Mouse (Mus musculus): ENCODE measurements at regions not wholly inside any gene's neighbourhood (a gene's known extent, or its start where the extent isn't known, plus 50 kb on each side); places are given as distances from the start of the nearest gene placed in this dataset.

DNA sequence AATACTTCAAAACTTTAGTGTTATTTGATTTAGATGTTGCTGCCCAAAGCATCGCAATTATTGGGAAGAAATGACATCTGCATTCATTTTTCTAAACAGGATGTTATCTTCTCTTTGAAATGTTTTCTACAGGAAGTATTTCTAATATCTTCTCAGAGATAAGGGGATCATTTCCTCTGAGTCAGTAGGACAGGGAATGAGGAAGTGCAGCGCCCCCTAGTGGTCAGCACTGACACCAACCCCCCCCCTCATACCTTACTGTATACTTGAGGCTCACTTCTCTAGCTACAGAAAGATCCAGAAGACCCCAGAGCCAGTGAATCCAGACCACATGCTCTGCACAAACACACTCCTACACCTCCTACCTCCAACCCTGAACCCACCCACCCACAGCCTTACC is 308.1 kb upstream of the Tmem132c start:
- DNase-seq (ENCODE audit: low spot score), result no peak

- no peak for DNase-seq (ENCODE audit: low spot score)
Measured at GRCm38 (mm10) chr5:126944861-126945260, 296.7 kb upstream of the Tmem132c start.

DNA sequence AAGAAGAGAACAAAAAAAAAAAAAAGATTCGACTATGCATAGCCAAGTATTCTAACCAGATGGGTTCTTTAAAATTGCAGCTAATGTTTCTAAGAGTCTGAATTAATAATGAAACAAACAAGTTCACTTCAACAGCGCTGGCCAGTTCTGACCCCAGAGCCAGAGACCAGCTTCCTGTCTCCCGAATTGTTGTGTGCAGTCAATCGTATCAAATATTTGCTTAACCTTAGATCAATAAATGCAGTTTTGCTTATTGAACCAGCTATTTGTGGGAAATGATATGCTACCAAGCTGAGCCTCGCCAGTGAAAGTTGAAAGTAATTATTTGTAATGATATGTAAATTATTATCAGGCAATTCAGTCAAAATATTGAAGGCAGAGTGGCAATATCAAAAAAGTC is 287.4 kb upstream of the Tmem132c start:
- no peak for DNase-seq (ENCODE audit: low spot score)

GRCm38 (mm10) chr5:126954634-126955033 is 287.0 kb upstream of the Tmem132c start:
- DNase-seq (ENCODE audit: low spot score), result no peak

DNA sequence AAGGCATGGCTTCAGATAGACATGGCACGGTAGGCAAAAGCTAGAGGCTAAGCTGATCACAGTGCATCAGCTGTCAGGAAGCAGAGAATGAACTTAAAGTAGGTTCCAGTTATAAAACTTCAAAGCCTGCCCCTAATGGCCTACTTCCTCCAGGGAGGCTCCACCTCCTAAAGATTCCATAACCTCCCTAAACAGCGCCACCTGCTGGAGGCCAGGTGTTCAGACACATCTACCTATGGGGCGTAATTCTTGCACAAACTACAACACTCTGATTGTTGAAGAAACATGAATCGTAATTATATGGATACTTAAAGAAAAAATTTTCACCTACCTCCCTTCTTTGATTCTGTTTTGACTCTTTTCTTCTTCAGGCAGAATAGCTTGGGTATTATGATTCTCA is 277.0 kb upstream of the Tmem132c start:
- DNase-seq (ENCODE audit: low spot score), result no peak

- DNase-seq (ENCODE audit: low spot score), result no peak
Measured at GRCm38 (mm10) chr5:126967076-126967475, 274.5 kb upstream of the Tmem132c start.

DNA sequence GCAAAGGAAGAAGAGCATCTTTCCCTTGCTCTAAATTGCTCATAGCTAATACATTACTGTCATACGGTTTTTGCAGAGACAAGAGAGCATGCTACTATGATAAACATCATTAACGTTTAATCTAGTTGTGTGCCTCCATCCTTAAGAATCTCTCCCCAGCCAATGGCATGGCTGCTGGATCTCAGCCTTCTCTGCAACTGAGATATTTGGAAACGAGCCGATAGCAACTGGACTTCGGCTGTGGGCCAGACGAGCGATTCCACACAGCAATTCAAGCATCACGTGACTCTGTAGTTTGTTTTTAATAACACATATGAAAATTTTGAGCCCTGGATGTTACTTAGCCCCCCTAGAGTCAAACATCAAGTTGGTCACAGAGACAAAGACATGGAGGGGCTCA is 272.2 kb upstream of the Tmem132c start:
- no peak for DNase-seq (ENCODE audit: low spot score)

DNA sequence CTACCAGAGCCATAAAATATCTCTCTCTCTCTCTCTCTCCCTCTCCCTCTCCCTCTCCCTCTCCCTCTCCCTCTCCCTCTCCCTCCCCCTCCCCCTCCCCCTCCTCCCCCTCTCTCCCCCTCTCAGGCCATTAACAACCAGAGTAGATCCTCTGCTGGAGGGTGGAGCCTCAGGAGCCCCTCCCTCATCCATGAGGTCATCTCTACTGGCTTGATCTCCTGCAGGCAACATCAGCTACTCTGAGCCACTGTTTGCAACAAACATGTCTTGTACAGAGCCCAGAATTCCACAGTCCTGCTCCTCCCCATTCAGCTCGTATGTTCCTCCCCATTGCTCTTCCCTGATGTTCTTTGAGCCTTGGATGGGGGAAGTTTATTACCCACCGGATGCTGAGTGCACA is 270.3 kb upstream of the Tmem132c start:
- no peak for DNase-seq (ENCODE audit: low spot score)

GRCm38 (mm10) chr5:126971981-126972380 is 269.6 kb upstream of the Tmem132c start:
- no peak for DNase-seq (ENCODE audit: low spot score)

DNA sequence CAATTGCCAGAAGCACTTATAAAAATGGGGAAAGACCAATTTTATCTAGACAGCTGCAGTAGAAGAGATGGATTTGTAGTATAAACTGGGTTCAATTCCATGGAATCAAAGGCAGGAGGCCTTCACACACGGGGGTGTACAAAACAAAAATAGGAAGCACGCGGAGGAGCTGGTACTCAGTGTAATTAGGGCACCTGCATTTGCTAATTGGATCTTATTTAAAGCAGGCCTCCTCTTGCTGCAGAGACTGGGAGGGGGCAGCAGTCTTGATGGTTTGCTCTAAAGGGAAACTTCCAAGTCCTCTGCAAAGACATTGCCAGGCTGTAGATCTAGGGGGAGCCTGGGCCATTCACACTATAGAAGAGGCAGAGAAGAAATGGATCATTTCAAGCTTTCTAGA is 268.2 kb upstream of the Tmem132c start:
- DNase-seq (ENCODE audit: low spot score), result no peak

GRCm38 (mm10) chr5:126974565-126974964 is 267.0 kb upstream of the Tmem132c start:
- DNase-seq (ENCODE audit: low spot score), result no peak

DNA sequence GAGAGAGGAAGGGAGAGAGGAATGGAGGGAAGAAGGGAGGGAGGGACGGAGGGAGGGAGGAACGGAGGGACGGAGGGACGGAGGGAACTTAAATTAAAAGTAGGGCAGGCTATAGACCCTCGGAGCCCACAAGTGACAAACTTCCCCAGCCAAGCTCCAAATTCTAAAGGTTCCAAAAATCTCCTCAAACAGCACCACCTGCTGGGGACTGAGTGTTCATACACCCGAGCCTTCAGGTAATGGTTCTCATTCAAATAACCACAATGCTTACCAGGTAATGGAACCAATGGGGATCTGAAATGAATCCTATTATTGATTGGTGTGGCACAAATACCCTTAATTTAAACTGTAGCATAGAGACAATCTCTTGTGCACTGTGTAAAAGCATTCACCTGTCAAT is 246.0 kb upstream of the Tmem132c start:
- no peak for DNase-seq (ENCODE audit: low spot score)

DNA sequence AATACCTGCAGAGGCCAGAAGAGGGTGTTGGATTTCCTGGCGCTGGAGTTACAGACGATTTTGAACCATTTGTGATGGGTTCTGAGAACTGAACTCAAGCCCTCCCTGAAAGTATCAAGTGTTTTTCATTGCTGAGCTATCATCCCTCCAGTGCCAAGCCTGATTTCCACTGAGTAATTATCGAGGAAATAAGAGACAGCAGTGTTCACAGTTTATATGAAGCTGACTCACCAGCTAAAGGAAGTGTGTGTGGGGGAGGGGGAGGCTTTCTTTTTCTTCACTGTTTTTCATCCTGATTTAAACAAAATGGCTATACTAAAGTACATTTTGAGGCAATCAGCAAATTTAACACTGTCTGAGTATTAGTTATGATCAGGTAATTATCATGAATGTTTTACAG is 227.4 kb upstream of the Tmem132c start:
- DNase-seq (ENCODE audit: low spot score), result no peak

DNA sequence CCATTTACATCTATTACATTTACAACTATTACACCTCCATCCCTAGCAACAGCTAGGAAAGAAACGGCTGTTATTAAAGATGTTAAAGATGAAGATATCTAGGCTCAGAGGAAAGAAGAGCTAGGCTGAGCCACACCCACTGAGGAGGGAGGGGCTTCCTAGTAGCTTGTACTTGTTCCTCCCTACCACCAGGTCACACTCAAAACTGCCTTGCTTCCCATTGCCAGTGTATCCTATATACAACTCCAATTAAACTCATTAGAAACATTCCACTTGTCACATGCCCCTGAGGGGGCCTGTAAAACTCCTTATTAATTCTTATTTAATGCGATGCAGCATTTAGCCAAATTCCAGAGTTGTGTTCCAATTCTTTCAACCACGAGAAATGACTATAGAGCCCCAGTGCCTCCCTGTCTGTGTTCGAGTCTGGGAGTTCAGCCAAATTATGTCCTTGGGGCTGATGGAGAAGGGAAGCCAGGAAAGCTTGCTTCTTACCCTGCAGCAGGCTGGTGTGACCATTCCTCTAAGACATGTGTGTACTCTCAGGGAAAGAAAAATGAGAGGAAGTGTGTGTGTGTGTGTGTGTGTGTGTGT is 225.0 kb upstream of the Tmem132c start:
- DNase-seq (ENCODE audit: low spot score), result no peak

- no peak for DNase-seq (ENCODE audit: low spot score)
Measured at GRCm38 (mm10) chr5:127017971-127018370, 223.6 kb upstream of the Tmem132c start.

DNA sequence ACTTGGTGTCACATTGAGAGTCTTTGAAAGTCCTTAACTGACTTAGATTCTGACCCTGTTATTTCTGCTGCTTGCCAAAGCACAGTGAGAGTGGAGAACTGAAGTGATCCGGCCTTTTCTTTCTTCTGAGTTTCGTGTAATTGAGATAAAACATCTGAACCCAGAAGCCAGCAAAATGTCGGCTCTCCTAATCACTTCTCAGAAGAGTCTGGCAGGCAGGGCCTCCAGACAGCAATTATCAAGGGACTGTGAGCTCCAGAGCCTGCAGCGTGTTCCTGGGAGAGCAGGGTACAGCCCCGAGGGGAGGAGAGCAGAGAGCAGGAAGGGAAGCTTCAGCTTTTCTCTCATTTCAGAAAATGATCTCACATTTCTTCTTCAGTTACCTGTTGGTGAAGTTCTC is 205.1 kb upstream of the Tmem132c start:
- DNase-seq (ENCODE audit: low spot score), result no peak

- DNase-seq (ENCODE audit: low spot score), result no peak
Measured at GRCm38 (mm10) chr5:127057770-127058169, 183.8 kb upstream of the Tmem132c start.

- DNase-seq (ENCODE audit: low spot score), result no peak
Measured at GRCm38 (mm10) chr5:127074327-127074726, 167.3 kb upstream of the Tmem132c start.

Data from gastrocnemius, adult 18-20 months (tissue).